Mouse (Mus musculus): ENCODE results near the gene Atad2b.

GRCm38 (mm10) chr12:4868924-4869323 is 48.2 kb upstream of the Atad2b start:
- TF ChIP-seq MAFK (IDR thresholded peaks at IDR 0.05; ENCODE audit: insufficient read depth, low read depth, low read length) (no peak), HCFC1 (IDR thresholded peaks at IDR 0.05; ENCODE audit: borderline replicate concordance, insufficient read depth, low read length) (no peak)

Data from ES-E14 (cell line).